Mouse (Mus musculus) liver, embryonic 15.5 days (tissue): ENCODE measurements at regions not wholly inside any gene's neighbourhood (a gene's known extent, or its start where the extent isn't known, plus 50 kb on each side); places are given as distances from the start of the nearest gene placed in this dataset.

Experiments used
- ATAC-seq: fragments of 200-750 bp; cut with Nextera tagmentation; 2 replicates; pipeline ENCODE4 v1.8.0; 2017; ENCODE audit warnings: moderate number of reproducible peaks, mild to moderate bottlenecking, moderate library complexity; ENCODE audit not compliant: insufficient read depth
- H3K27ac ChIP-seq: fragments of 300-500 bp; sonication (generic); replicated peaks from 2 replicates; pipeline ENCODE4 v1.5.1; 2015; ENCODE audit warnings: mild to moderate bottlenecking, inconsistent platforms
- H3K27me3 ChIP-seq: fragments of 300-500 bp; sonication (generic); 2 replicates; pipeline ENCODE4 v1.6.1; 2015; ENCODE audit warnings: mild to moderate bottlenecking, inconsistent platforms
- H3K36me3 ChIP-seq: fragments of 300-500 bp; sonication (generic); replicated peaks from 2 replicates; pipeline ENCODE4 v1.6.1; 2015; ENCODE audit warnings: moderate library complexity, mild to moderate bottlenecking, inconsistent platforms
- H3K4me1 ChIP-seq: fragments of 300-500 bp; sonication (generic); replicated peaks from 2 replicates; pipeline ENCODE4 v1.6.1; 2015; ENCODE audit warnings: inconsistent platforms
- H3K4me2 ChIP-seq: fragments of 300-500 bp; sonication (generic); 2 replicates; pipeline ENCODE4 v1.6.1; 2015; ENCODE audit warnings: moderate library complexity, mild to moderate bottlenecking, inconsistent platforms
- H3K4me3 ChIP-seq: fragments of 300-500 bp; sonication (generic); replicated peaks from 2 replicates; pipeline ENCODE4 v1.5.1; 2015; ENCODE audit warnings: mild to moderate bottlenecking, inconsistent platforms
- H3K9ac ChIP-seq: fragments of 300-500 bp; sonication (generic); 2 replicates; pipeline ENCODE4 v1.6.1; 2015; ENCODE audit warnings: moderate library complexity, mild to moderate bottlenecking, inconsistent platforms
- H3K9me3 ChIP-seq: fragments of 300-500 bp; sonication (generic); replicated peaks from 2 replicates; pipeline ENCODE4 v1.6.1; 2016; ENCODE audit warnings: inconsistent platforms
- WGBS: fragments of 180-500 bp; shearing (Covaris S2); methylation state at CpG from one replicate; pipeline ENCODE4 v1.1.7; 2015; ENCODE audit warnings: mixed read lengths; ENCODE audit not compliant: insufficient replicate concordance; 5-methylcytosine and 5-hydroxymethylcytosine counted together

DNA sequence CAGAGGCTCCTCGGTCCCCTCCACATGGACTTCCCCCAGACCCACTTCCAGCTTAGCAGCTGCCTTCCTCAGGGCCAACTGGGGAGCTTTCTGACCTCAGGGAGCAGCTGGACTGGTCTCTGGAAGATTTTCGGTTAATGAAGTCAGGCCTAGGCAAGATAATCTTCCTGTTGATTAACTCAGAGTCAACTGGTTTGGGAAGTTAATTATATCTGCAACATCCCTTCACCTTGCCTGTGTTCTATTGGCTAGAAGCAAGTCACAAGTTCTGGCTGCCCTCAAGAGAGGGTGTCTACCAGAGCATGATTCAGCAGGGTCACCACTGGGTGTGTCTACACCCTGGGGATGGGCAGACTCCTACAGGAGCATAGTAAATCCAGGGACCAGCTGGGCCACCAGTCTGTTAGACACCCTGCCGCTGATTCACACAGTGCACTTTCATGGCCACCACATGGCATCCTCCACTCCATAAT lies 53.9 kb upstream of the Maml3 start:
- H3K9ac ChIP-seq = no peak overlapping the region
- 48% methylated on average over 3 of the region's 3 CpGs for WGBS

DNA sequence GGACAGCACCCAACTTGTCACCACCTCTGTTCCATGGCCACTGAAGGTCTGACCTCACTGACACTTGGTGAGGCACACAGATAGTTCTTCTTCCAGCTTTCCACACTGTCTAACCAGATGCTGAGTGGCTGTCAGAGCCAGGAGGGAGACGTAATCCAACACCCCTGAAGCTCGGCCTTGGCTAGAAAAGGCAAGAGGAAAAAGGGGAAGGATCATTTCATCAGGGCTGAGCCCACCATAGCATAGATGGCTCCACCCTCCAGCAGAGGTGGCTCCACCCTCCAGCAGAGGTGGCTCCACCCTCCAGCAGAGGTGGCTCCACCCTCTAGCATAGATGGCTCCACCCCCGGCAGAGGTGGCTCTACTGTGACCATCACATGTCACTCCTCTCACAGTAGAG lies 56.8 kb upstream of the Maml3 start:
- ATAC-seq = no peak
- H3K36me3 ChIP-seq = no peaks in the 10 kb centered on the region
- H3K4me2 ChIP-seq = no peak overlapping the region
- no peaks in the 10 kb centered on the region; the same call in 1 of the 2 replicates for H3K4me1 ChIP-seq
- 61% methylated on average over 3 of the region's 3 CpGs for WGBS
- H3K9me3 ChIP-seq = no peaks in the 10 kb centered on the region
- H3K27me3 ChIP-seq = no peaks in the 10 kb centered on the region
- no peak overlapping the region for H3K9ac ChIP-seq
- no peak overlapping the region for H3K4me3 ChIP-seq
- H3K27ac ChIP-seq = no peak overlapping the region

More for the DNA sequence above, 53.9 kb upstream of the Maml3 start:
- no peak for ATAC-seq
- Histone ChIP-seq H3K36me3 (no peaks in the 10 kb centered on the region), H3K4me1 (no peaks in the 10 kb centered on the region; the same call in 1 of the 2 replicates), H3K4me3 (no peak overlapping the region), H3K27me3 (no peaks in the 10 kb centered on the region), H3K27ac (no peak overlapping the region), H3K9me3 (no peaks in the 10 kb centered on the region), H3K4me2 (no peak overlapping the region)

DNA sequence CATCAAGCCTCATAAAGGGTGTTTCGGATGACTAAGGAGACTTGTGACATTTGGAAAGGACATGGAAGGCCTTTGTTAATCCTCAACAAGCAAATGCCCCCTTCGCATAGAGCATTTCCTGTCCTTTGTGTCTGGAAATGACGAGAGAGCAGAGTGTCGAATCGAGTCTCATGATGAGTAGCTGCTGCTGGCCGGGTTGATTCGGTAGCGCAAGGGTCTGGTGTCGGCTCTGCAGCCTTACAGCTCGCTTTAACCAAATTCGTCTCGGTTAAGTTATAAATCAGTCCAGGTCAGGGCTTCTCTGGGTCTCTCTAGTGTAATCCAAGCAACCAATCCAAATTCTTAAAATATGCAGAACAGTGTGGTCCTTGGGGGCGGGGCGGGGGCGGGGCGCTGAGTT lies 59.1 kb upstream of the Maml3 start:
- Histone ChIP-seq H3K27ac (no peak overlapping the region), H3K9ac (no peak overlapping the region), H3K27me3 (no peaks in the 10 kb centered on the region), H3K36me3 (no peaks in the 10 kb centered on the region), H3K9me3 (no peaks in the 10 kb centered on the region), H3K4me2 (no peak overlapping the region), H3K4me3 (no peak overlapping the region), H3K4me1 (no peaks in the 10 kb centered on the region; the same call in 1 of the 2 replicates)
- no peak for ATAC-seq
- WGBS = 67% methylated on average over 16 of the region's 16 CpGs

DNA sequence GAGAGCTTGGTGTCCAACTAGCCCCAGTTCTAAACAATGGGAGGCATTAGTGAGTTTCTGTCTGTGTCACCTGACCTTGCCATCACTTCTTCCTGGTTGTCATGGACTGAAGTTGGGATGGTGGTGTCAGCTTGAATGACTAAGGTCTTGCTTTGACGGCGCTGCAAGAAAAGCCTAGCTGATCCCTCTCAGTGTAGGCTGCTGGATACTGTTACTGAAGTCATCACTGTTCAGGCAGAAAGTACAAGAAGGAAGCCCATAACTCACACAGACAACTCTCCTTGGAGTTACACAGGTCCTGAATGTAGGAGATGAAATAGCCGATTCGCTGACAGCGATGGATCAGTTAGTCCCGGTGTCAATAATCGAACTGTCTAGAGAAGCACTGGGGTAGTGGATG lies 62.5 kb upstream of the Maml3 start:
- Histone ChIP-seq H3K4me2 (no peak overlapping the region), H3K9ac (no peak overlapping the region), H3K27ac (no peak overlapping the region), H3K4me3 (no peak overlapping the region), H3K4me1 (no peaks in the 10 kb centered on the region), H3K36me3 (no peaks in the 10 kb centered on the region), H3K9me3 (no peaks in the 10 kb centered on the region), H3K27me3 (no peaks in the 10 kb centered on the region)
- ATAC-seq = no peak
- 86% methylated on average over 7 of the region's 7 CpGs for WGBS

DNA sequence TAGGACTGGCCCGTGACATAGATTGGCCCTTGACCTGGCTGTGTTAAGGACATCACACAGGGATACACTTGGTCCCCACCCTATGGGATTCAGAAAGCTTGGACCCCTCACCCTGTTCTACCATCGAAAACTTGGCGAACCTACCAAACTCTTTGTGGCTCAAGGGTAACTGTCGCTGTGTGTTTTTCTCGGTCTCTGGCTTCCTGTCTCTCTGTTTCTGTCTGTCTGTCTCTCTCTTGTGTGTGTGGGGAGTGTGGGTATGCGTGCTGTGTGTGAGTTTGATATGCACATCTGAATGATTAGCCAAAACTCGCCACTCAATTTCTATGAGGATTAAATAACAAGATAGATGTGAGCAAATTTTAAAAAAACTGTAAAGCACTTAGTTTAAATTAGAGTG lies 66.0 kb upstream of the Maml3 start:
- WGBS = 57% methylated on average over 7 of the region's 7 CpGs
- no peak for ATAC-seq
- Histone ChIP-seq H3K27ac (no peak overlapping the region), H3K9ac (no peak overlapping the region), H3K4me2 (no peak overlapping the region), H3K4me1 (no peaks in the 10 kb centered on the region), H3K9me3 (no peaks in the 10 kb centered on the region), H3K36me3 (no peaks in the 10 kb centered on the region), H3K4me3 (no peak overlapping the region), H3K27me3 (no peaks in the 10 kb centered on the region)

DNA sequence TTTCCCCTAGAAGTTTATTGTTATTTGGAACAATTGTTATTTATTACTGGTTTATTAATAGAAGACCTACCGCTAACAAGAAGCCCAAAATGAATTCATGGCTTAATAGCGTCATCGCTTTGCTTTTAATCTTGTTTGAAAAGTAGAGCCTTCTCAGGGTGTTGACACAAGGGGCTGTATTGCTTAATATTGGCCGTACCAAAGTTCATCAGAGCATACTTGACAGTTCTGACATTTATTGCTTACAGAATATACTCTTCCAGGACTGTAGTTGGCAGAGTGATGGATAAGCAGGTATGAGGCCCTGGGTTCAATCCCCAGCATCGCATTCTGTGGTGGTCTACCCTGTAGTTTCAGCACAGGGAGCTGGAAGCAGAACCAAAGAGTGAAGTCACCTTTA lies 66.4 kb upstream of the Maml3 start:
- WGBS = 71% methylated on average over 5 of the region's 5 CpGs
- no peak for ATAC-seq

DNA sequence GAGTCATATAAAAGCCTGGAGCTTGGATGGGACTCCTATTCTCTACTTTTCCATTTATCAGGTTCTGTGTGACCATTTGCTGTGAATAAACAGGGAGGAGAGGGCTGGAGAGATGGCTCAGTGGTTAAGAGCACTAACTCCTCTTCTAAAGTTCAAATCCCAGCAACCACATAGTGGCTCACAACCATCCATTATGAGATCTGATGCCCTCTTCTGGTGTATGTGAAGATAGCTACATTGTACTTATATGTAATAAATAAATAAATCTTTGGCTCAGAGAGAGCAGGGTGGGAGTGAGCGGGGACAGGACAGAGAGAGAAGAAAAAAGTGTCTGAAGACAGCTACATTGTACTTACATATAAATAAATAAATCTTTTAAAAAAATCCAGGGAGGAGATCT lies 68.6 kb upstream of the Maml3 start:
- no peaks in the 10 kb centered on the region for H3K36me3 ChIP-seq
- H3K9me3 ChIP-seq = no peaks in the 10 kb centered on the region
- H3K4me3 ChIP-seq = no peak overlapping the region
- no peak overlapping the region for H3K27ac ChIP-seq
- no peaks in the 10 kb centered on the region for H3K27me3 ChIP-seq
- ATAC-seq = no peak
- no peak overlapping the region for H3K9ac ChIP-seq
- no peaks in the 10 kb centered on the region for H3K4me1 ChIP-seq
- no peak overlapping the region for H3K4me2 ChIP-seq
- WGBS = 63% methylated on average over 1 of the region's 1 CpGs

More for the DNA sequence above, 66.4 kb upstream of the Maml3 start:
- Histone ChIP-seq H3K4me1 (no peaks in the 10 kb centered on the region), H3K9me3 (no peaks in the 10 kb centered on the region), H3K36me3 (no peaks in the 10 kb centered on the region), H3K9ac (no peak overlapping the region), H3K4me2 (no peak overlapping the region), H3K27ac (no peak overlapping the region), H3K4me3 (no peak overlapping the region), H3K27me3 (no peaks in the 10 kb centered on the region)

DNA sequence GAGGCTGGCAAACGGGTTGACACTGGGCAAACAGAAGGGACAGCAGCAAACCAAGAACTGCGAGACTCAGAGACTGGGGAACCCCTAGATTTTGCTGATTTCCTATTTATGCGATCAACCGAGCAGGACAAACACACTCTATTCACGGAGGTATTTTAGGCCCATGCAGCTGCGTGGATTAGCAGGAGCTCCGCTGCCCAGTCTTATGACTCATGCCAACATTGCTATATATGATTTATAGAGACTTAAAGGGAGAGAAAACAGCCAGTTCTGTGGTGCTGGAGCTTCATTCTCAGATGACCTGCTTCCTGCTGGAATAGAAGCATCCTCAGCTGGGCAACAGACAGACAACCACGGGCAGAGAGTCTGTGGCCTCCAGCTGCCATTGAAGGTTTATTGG lies 71.2 kb upstream of the Maml3 start:
- Histone ChIP-seq H3K27ac (no peak overlapping the region), H3K4me2 (no peak overlapping the region), H3K9me3 (no peaks in the 10 kb centered on the region), H3K9ac (no peak overlapping the region), H3K36me3 (no peaks in the 10 kb centered on the region), H3K27me3 (no peaks in the 10 kb centered on the region), H3K4me3 (no peak overlapping the region), H3K4me1 (0 out of 2 replicates have a peak, but pooled peaks cover 12% of the 10 kb centered on the region)
- no peak for ATAC-seq
- 31% methylated on average over 8 of the region's 8 CpGs for WGBS

DNA sequence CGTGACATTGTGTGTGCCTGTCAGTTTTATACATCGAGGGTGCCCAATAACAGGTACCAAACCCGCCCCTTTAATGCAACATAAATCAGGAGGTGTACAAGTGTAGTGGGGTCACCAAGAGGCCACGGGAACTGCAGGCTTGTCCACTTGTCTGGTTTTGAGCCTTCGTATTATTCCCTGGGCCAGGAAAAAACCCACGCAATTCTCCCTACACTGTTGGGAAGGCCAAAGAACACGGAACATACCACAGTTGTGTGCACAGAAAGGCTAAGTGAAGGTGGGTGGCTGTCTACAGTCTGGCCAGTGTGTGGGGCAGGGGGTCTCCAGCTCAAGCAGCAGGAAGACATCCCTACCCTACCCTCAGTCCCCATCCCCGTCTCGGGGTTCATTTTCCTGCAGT lies 74.0 kb upstream of the Maml3 start:
- Histone ChIP-seq H3K27me3 (no peaks in the 10 kb centered on the region), H3K4me3 (no peak overlapping the region), H3K4me2 (no peak overlapping the region), H3K4me1 (0 out of 2 replicates have a peak, but pooled peaks cover 13% of the 10 kb centered on the region), H3K27ac (no peak overlapping the region), H3K9me3 (no peaks in the 10 kb centered on the region), H3K9ac (no peak overlapping the region), H3K36me3 (no peaks in the 10 kb centered on the region)
- WGBS = 72% methylated on average over 9 of the region's 9 CpGs
- ATAC-seq = no peak

DNA sequence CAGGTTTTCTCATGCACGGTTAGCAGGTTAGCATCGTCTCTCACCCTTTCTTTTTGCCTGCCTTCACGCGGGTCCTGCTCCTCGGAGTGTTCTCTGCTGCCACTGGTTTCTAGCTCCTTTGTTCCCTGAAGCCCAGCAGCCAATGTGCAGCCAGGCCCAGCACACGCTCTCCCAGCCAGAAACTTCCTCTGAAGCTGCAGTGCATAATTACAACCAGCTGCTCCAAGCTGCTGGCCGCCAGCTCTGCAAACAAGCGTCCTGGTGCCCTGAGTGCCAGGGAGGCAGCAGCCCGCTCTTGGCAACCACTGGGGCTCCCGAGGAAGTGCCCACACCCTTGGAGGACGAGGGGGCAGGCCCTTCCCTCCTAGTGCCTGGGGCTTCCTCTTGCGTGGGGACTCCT lies 74.8 kb upstream of the Maml3 start:
- H3K9me3 ChIP-seq = no peaks in the 10 kb centered on the region
- ATAC-seq = no peak
- H3K4me1 ChIP-seq = 0 out of 2 replicates have a peak, but pooled peaks cover 13% of the 10 kb centered on the region
- no peak overlapping the region for H3K27ac ChIP-seq
- no peaks in the 10 kb centered on the region for H3K27me3 ChIP-seq
- H3K36me3 ChIP-seq = no peaks in the 10 kb centered on the region
- H3K9ac ChIP-seq = no peak overlapping the region
- WGBS = 9% methylated on average over 12 of the region's 12 CpGs
- H3K4me3 ChIP-seq = no peak overlapping the region
- peak overlapping the region; percentile 27 for H3K4me2 ChIP-seq

DNA sequence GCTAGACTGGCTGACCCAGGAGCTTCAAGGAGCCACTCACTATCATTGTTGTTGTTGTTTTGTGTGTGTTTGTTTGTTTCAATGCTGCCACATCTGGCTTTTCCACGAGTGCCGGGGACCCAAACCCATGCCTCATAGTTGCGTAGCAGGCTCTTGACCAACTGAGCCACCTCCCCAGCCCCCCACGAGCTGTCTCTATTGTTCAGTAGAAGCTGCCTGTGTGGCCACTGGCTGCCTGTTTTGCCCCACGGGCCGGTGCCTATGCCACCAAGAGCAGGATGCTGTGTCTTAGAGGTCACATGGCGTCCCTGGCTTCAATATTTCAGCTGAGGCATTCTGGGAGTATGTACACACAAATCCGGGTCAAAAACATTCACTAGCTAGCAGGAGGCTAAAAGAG lies 75.4 kb upstream of the Maml3 start:
- no peak overlapping the region for H3K4me3 ChIP-seq
- no peaks in the 10 kb centered on the region for H3K36me3 ChIP-seq
- no peaks in the 10 kb centered on the region for H3K9me3 ChIP-seq
- no peak overlapping the region for H3K4me2 ChIP-seq
- 60% methylated on average over 8 of the region's 8 CpGs for WGBS
- H3K27me3 ChIP-seq = no peaks in the 10 kb centered on the region
- H3K9ac ChIP-seq = no peak overlapping the region
- 0 out of 2 replicates have a peak, but pooled peaks cover 13% of the 10 kb centered on the region for H3K4me1 ChIP-seq
- ATAC-seq = no peak
- H3K27ac ChIP-seq = no peak overlapping the region

DNA sequence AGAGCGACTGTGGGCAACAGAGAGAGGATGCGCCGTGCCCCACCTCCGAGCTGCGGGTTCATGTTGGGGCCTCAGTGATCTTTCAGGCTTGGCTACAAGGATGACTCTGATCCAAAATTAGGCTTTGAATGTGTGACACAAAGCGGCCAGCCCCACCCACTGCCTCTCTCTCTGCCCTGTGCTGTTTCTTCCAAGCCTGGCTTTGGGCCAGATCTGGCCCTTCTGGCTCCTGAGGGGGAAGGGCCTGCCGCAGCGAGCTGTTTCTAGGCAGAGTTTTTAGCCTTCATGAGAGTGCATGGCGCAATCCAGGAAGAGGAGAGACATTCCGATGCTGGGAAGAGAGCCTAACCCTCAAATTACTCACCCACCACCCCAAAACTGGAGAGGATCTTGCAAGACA lies 75.9 kb upstream of the Maml3 start:
- no peak overlapping the region for H3K27ac ChIP-seq

More for the DNA sequence above, 75.9 kb upstream of the Maml3 start:
- Histone ChIP-seq H3K36me3 (no peaks in the 10 kb centered on the region), H3K4me3 (no peak overlapping the region), H3K9ac (no peak overlapping the region), H3K27me3 (no peaks in the 10 kb centered on the region), H3K9me3 (no peaks in the 10 kb centered on the region), H3K4me1 (0 out of 2 replicates have a peak, but pooled peaks cover 13% of the 10 kb centered on the region), H3K4me2 (no peak overlapping the region)
- ATAC-seq = peak; percentile 25; the same call in 1 of the 2 replicates
- 61% methylated on average over 10 of the region's 10 CpGs for WGBS
